Mouse (Mus musculus) midbrain, embryonic 12.5 days (tissue): Measurements from ENCODE around the gene Arhgef16. TPM values are rescaled to one million over a fixed set of nuclear protein-coding genes. Genes with fewer than 3 reads are reported as not detected.

Source experiments
- polyA plus RNA-seq: library from polyadenylated mRNA; unstranded; fragments of >200 nt; fragmentation: Nextera tagmentation; extraction: Ambion mirVana; gene quantifications from 2 replicates; pipeline ENCODE4 v1.2.1, GENCODE M21; 2016

Arhgef16 gene
- polyA plus RNA-seq, 1 experiment from 2014 or later = 0.50 TPM

Other genes starting within 250 kb of the Arhgef16 start
- gene Trp73, start 161.5 kb downstream of the Arhgef16 start, polyA plus RNA-seq = 0.47 and 0.84 TPM in 2 replicates
- gene Wrap73, start 159.3 kb downstream of the Arhgef16 start, polyA plus RNA-seq = 46.9 and 52.5 TPM in 2 replicates
- 149 and 164 TPM in 2 replicates for gene Tprgl, start 141.0 kb downstream of the Arhgef16 start, polyA plus RNA-seq
- gene Megf6, start 130.9 kb downstream of the Arhgef16 start, polyA plus RNA-seq = 21.3 and 29.5 TPM in 2 replicates
- not detected in 2 replicates for gene B230104I21Rik, start 34.5 kb upstream of the Arhgef16 start, polyA plus RNA-seq